Mouse (Mus musculus) G1E (cell line): ENCODE results near the gene Pclo. TPM values are rescaled to one million over a fixed set of nuclear protein-coding genes. Genes with fewer than 3 reads are reported as not detected.

ENCODE experiments used
- ATAC-seq: 2 replicates; pipeline ENCODE4 v1.8.0; 2016; ENCODE audit warnings: mild to moderate bottlenecking; ENCODE audit not compliant: insufficient number of reproducible peaks, poor library complexity, low FRiP score, severe bottlenecking; ENCODE audit errors: extremely low read depth
- DNase-seq: peaks from one replicate; pipeline ENCODE4 v3.0.0; 2012; ENCODE audit warnings: low spot score
- H3K27me3 ChIP-seq: 2 replicates; pipeline ENCODE4 v1.6.1; 2012; ENCODE audit warnings: mild to moderate bottlenecking, low read length, inconsistent platforms; ENCODE audit not compliant: insufficient read depth
- H3K36me3 ChIP-seq: replicated peaks from 2 replicates; pipeline ENCODE3; 2012; ENCODE audit warnings: mild to moderate bottlenecking, inconsistent platforms
- H3K4me1 ChIP-seq: 2 replicates; pipeline ENCODE4 v1.6.1; 2012; ENCODE audit warnings: low read depth, low read length, inconsistent platforms, mixed read lengths; ENCODE audit not compliant: insufficient read depth
- H3K4me3 ChIP-seq: 2 replicates; pipeline ENCODE4 v1.5.1; 2012; ENCODE audit warnings: low read depth, mild to moderate bottlenecking, inconsistent platforms, low read length, moderate library complexity, mixed read lengths
- H3K9me3 ChIP-seq: replicated peaks from 2 replicates; pipeline ENCODE4 v1.6.1; 2012; ENCODE audit warnings: inconsistent platforms
- CTCF ChIP-seq: IDR thresholded peaks from 2 replicates; pipeline ENCODE4 v1.5.1; 2012; ENCODE audit warnings: low read depth, low read length, inconsistent platforms, mixed read lengths
- GATA1 ChIP-seq: IDR thresholded peaks from 2 replicates; pipeline ENCODE4 v1.6.1; 2012; ENCODE audit warnings: borderline replicate concordance, low read length, inconsistent platforms, mixed read lengths
- GATA2 ChIP-seq: IDR thresholded peaks from 2 replicates; pipeline ENCODE4 v1.6.1; 2012; ENCODE audit warnings: low read depth, low read length, inconsistent platforms, borderline replicate concordance
- POLR2AphosphoS5 ChIP-seq: IDR thresholded peaks from 2 replicates; pipeline ENCODE4 v1.6.1; 2012; ENCODE audit warnings: low read depth, low read length, inconsistent platforms; ENCODE audit not compliant: insufficient replicate concordance
- TAL1 ChIP-seq: conservative IDR thresholded peaks from 2 replicates; pipeline ENCODE4 v1.6.1; 2012; ENCODE audit warnings: low read depth, low read length, inconsistent platforms, mixed read lengths
- polyA plus RNA-seq: library from polyadenylated mRNA; stranded (reverse); fragments of >175 nt; gene quantifications from 2 replicates; pipeline ENCODE4 v1.2.3, GENCODE M21; 2012
- total RNA-seq, 2 experiments: library from RNA; stranded (forward) in 1 of 2; stranded (reverse) in 1 of 2; fragments of 200-1000 nt in 1 of 2; fragments of >200 nt in 1 of 2; fragmentation: Nextera tagmentation in 1 of 2; gene quantifications; 2 replicates each; pipeline ENCODE4 v1.2.3; 2014 to 2017

The Pclo gene
- total and polyA plus RNA-seq, 3 experiments = 0.11 TPM; not detected in 2

- H3K36me3 ChIP-seq = no peaks in the 10 kb centered on the region
- no peaks in the 10 kb centered on the region for H3K9me3 ChIP-seq
- H3K4me1 ChIP-seq = no peaks in the 10 kb centered on the region
- ATAC-seq (no peak), DNase-seq (no peak)
- H3K4me3 ChIP-seq = no peak overlapping the region
- no peaks in the 10 kb centered on the region for H3K27me3 ChIP-seq
- TF ChIP-seq TAL1 (no peak), POLR2AphosphoS5 (no peak), GATA2 (no peak), GATA1 (no peak), CTCF (no peak)
Measured at GRCm38 (mm10) chr5:14662180-14662579, 147.5 kb downstream of the Pclo start.

DNA sequence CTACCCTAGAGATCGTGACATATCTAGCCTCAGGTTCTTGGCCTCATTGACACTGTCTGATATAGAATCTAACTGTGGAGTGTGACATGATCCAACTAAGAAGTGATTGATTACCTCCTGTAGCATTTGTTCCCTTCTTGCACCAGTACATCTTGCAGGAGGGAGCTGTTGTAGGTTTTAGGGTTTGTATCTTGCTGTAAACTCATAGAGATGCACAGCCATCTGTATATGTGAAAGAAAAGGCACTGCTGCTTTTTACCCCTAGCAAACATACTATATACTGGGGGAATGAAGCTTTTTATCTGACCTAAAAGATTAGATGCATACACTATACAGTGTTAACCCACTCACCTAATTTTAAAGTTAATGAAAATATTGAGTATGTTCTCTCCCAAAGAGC, 147.9 kb downstream of the Pclo start:
- no peak overlapping the region for H3K4me3 ChIP-seq
- no peak for DNase-seq
- no peak for ATAC-seq
- no peaks in the 10 kb centered on the region for H3K27me3 ChIP-seq
- no peaks in the 10 kb centered on the region for H3K9me3 ChIP-seq
- no peaks in the 10 kb centered on the region for H3K36me3 ChIP-seq
- no peak for TF ChIP-seq GATA2
- no peak for TF ChIP-seq TAL1
- TF ChIP-seq POLR2AphosphoS5 = no peak
- H3K4me1 ChIP-seq = no peaks in the 10 kb centered on the region

DNA sequence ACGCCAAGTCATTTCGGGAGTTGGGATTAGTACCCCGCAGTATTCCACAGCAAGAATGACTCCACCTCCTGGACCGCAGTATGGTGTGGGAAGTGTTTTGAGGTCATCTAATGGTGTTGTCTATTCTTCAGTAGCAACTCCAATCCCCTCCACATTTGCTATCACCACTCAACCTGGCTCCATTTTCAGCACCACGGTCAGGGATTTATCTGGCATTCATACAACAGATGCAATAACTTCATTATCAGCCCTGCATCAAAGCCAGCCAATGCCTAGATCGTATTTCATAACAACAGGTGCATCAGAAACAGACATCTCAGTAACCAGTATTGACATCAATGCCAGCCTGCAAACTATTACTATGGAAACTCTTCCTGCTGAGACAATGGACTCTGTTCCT, 165.7 kb downstream of the Pclo start:
- no peaks in the 10 kb centered on the region for H3K27me3 ChIP-seq
- ATAC-seq (no peak), DNase-seq (no peak)
- no peaks in the 10 kb centered on the region for H3K36me3 ChIP-seq
- no peak overlapping the region for H3K4me3 ChIP-seq
- no peak for TF ChIP-seq TAL1
- no peak for TF ChIP-seq GATA1
- no peak for TF ChIP-seq POLR2AphosphoS5
- TF ChIP-seq GATA2 = no peak
- TF ChIP-seq CTCF = no peak
- 0 out of 2 replicates have a peak, but pooled peaks cover 2% of the 10 kb centered on the region for H3K9me3 ChIP-seq
- no peaks in the 10 kb centered on the region for H3K4me1 ChIP-seq

DNA sequence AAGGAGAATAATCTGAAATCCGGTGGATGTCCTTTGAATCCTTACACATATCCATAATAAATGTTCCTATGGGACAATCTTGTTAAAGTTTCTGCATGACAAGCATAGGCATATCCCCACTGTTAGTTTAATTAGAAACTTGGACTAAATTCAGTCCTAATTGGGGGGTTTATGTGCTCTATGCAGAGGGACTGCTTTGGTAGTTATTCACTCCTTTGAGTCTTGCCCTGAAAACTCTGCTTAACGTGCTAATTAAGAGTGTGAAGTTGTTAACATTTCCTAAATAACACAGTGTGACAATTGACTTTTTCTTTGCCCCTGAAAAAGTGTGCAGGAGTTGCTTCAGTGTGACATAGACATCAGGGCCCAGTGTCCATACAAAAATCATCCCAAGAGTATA, 177.3 kb downstream of the Pclo start:
- Histone ChIP-seq H3K4me3 (no peak overlapping the region), H3K9me3 (no peaks in the 10 kb centered on the region), H3K4me1 (no peaks in the 10 kb centered on the region), H3K27me3 (no peaks in the 10 kb centered on the region), H3K36me3 (no peaks in the 10 kb centered on the region)
- TF ChIP-seq CTCF (no peak), GATA1 (no peak), TAL1 (no peak), POLR2AphosphoS5 (no peak), GATA2 (no peak)
- DNase-seq (no peak), ATAC-seq (no peak)

DNA sequence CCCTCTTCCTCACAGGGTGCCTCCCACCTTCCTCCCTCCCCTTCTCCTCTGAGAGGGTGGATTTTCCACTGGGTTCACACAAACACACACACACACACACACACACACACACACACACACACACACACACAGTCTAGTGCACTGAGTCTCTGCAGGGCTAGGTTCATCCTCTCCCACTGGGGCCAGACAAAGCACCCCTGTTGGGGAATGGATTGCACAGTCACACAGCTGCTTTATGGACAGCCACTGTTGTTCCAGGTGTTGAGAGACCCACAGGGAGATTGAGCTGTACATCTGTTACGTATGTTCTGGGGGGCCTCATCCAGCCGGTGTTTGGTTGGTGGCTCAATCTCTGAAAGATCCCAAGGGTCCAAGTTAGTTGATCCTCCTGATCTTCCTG, 182.0 kb downstream of the Pclo start:
- Histone ChIP-seq H3K4me1 (no peaks in the 10 kb centered on the region), H3K4me3 (no peak overlapping the region), H3K36me3 (no peaks in the 10 kb centered on the region), H3K27me3 (no peaks in the 10 kb centered on the region), H3K9me3 (no peaks in the 10 kb centered on the region)
- no peak for TF ChIP-seq GATA1
- no peak for TF ChIP-seq CTCF
- TF ChIP-seq GATA2 = no peak
- no peak for TF ChIP-seq POLR2AphosphoS5
- TF ChIP-seq TAL1 = no peak
- no peak for DNase-seq
- no peak for ATAC-seq

GRCm38 (mm10) chr5:14700900-14701299, 186.2 kb downstream of the Pclo start:
- H3K36me3 ChIP-seq = no peaks in the 10 kb centered on the region
- TF ChIP-seq CTCF (no peak), GATA1 (no peak), TAL1 (no peak), GATA2 (no peak), POLR2AphosphoS5 (no peak)
- no peak for DNase-seq
- H3K4me3 ChIP-seq = no peak overlapping the region
- H3K4me1 ChIP-seq = no peaks in the 10 kb centered on the region
- ATAC-seq = no peak
- no peaks in the 10 kb centered on the region for H3K9me3 ChIP-seq
- no peaks in the 10 kb centered on the region for H3K27me3 ChIP-seq

- H3K4me3 ChIP-seq = no peak overlapping the region
- DNase-seq (no peak), ATAC-seq (no peak)
- no peaks in the 10 kb centered on the region for H3K36me3 ChIP-seq
- no peaks in the 10 kb centered on the region for H3K9me3 ChIP-seq
- TF ChIP-seq TAL1 (no peak), CTCF (no peak), GATA2 (no peak), POLR2AphosphoS5 (no peak), GATA1 (no peak)
- no peaks in the 10 kb centered on the region for H3K4me1 ChIP-seq
- H3K27me3 ChIP-seq = no peaks in the 10 kb centered on the region
Measured at GRCm38 (mm10) chr5:14705423-14705822, 190.7 kb downstream of the Pclo start.
